Mouse (Mus musculus): ENCODE measurements around the gene Pogz. TPM values are rescaled to one million over a fixed set of nuclear protein-coding genes. Genes with fewer than 3 reads are reported as not detected.

Gene Pogz
- 6.0 TPM for polyA plus RNA-seq (2014; fragmentation: Illumina TruSeq; extraction: RNeasy Lipid Tissue Mini Kit (QIAGEN cat#74804); ENCODE audit: insufficient read depth, low read depth, low replicate concordance)

GRCm38 (mm10) chr3:94837183-94837890 lies at the start of gene Pogz:
TSS of gene Pogz (plus strand) at chr3:94837567.

GRCm38 (mm10) chr3:94886316-94887224 lies 49.2 kb downstream of the Pogz start, which contains the start of gene Psmb4:
TSS of gene Psmb4 (minus strand) at chr3:94886961.

Other genes starting within 250 kb of the Pogz start
- not detected for gene Gm10972, start 194.5 kb upstream of the Pogz start, polyA plus RNA-seq (2014; fragmentation: Illumina TruSeq; extraction: RNeasy Lipid Tissue Mini Kit (QIAGEN cat#74804); ENCODE audit: insufficient read depth, low read depth, low replicate concordance)
- gene Tuft1, start 178.7 kb upstream of the Pogz start, polyA plus RNA-seq (2014; fragmentation: Illumina TruSeq; extraction: RNeasy Lipid Tissue Mini Kit (QIAGEN cat#74804); ENCODE audit: insufficient read depth, low read depth, low replicate concordance), result 18.9 TPM
- 5.0 TPM for gene Selenbp2, start 144.0 kb upstream of the Pogz start, polyA plus RNA-seq (2014; fragmentation: Illumina TruSeq; extraction: RNeasy Lipid Tissue Mini Kit (QIAGEN cat#74804); ENCODE audit: insufficient read depth, low read depth, low replicate concordance)
- 15.6 TPM for gene Cgn, start 51.1 kb upstream of the Pogz start, polyA plus RNA-seq (2014; fragmentation: Illumina TruSeq; extraction: RNeasy Lipid Tissue Mini Kit (QIAGEN cat#74804); ENCODE audit: insufficient read depth, low read depth, low replicate concordance)
- 261 TPM for gene Psmb4, start 49.4 kb downstream of the Pogz start, polyA plus RNA-seq (2014; fragmentation: Illumina TruSeq; extraction: RNeasy Lipid Tissue Mini Kit (QIAGEN cat#74804); ENCODE audit: insufficient read depth, low read depth, low replicate concordance)
- gene Selenbp1, start 95.5 kb downstream of the Pogz start, polyA plus RNA-seq (2014; fragmentation: Illumina TruSeq; extraction: RNeasy Lipid Tissue Mini Kit (QIAGEN cat#74804); ENCODE audit: insufficient read depth, low read depth, low replicate concordance), result 818 TPM
- gene Rfx5, start 116.5 kb downstream of the Pogz start, polyA plus RNA-seq (2014; fragmentation: Illumina TruSeq; extraction: RNeasy Lipid Tissue Mini Kit (QIAGEN cat#74804); ENCODE audit: insufficient read depth, low read depth, low replicate concordance), result 5.0 TPM
- gene Pi4kb, start 137.2 kb downstream of the Pogz start, polyA plus RNA-seq (2014; fragmentation: Illumina TruSeq; extraction: RNeasy Lipid Tissue Mini Kit (QIAGEN cat#74804); ENCODE audit: insufficient read depth, low read depth, low replicate concordance), result 29.8 TPM
- 5.7 TPM for gene Zfp687, start 177.9 kb downstream of the Pogz start, polyA plus RNA-seq (2014; fragmentation: Illumina TruSeq; extraction: RNeasy Lipid Tissue Mini Kit (QIAGEN cat#74804); ENCODE audit: insufficient read depth, low read depth, low replicate concordance)
- gene Psmd4, start 205.0 kb downstream of the Pogz start, polyA plus RNA-seq (2014; fragmentation: Illumina TruSeq; extraction: RNeasy Lipid Tissue Mini Kit (QIAGEN cat#74804); ENCODE audit: insufficient read depth, low read depth, low replicate concordance), result 120 TPM

Data from lung, adult 10 weeks (tissue).